Mouse (Mus musculus) lung, embryonic 14.5 days (tissue): ENCODE data around the gene Vipr1. TPM values are rescaled to one million over a fixed set of nuclear protein-coding genes. Genes with fewer than 3 reads are reported as not detected.
A peak's percentile ranks its signal among the peaks of the same experiment; 100 is the strongest.

Experiments used
- ATAC-seq: fragments of 200-750 bp; cut with Nextera tagmentation; 2 replicates; pipeline ENCODE4 v1.8.0; 2017; ENCODE audit warnings: mild to moderate bottlenecking, moderate TSS enrichment, moderate library complexity; ENCODE audit not compliant: insufficient read depth
- DNase-seq: peaks from one replicate; pipeline ENCODE4 v3.0.0-alpha.2; 2015
- H3K27ac ChIP-seq: fragments of 300-500 bp; sonication (generic); 2 replicates; pipeline ENCODE4 v1.5.1; 2014; ENCODE audit warnings: low read depth, mild to moderate bottlenecking, moderate library complexity
- H3K27me3 ChIP-seq: fragments of 300-500 bp; sonication (generic); 2 replicates; pipeline ENCODE4 v1.6.1; 2014; ENCODE audit warnings: low read length, control low read depth; ENCODE audit not compliant: insufficient read depth
- H3K36me3 ChIP-seq: fragments of 300-500 bp; sonication (generic); 2 replicates; pipeline ENCODE4 v1.6.1; 2014; ENCODE audit warnings: control low read depth; ENCODE audit not compliant: insufficient read depth
- H3K4me1 ChIP-seq: fragments of 300-500 bp; sonication (generic); 2 replicates; pipeline ENCODE4 v1.6.1; 2014; ENCODE audit warnings: antibody characterized with exemption, control low read depth; ENCODE audit not compliant: insufficient read depth
- H3K4me2 ChIP-seq: fragments of 300-500 bp; sonication (generic); 2 replicates; pipeline ENCODE4 v1.6.1; 2014; ENCODE audit warnings: mild to moderate bottlenecking
- H3K4me3 ChIP-seq: fragments of 300-500 bp; sonication (generic); 2 replicates; pipeline ENCODE4 v1.5.1; 2014; ENCODE audit warnings: low read depth, low read length
- H3K9ac ChIP-seq: fragments of 300-500 bp; sonication (generic); 2 replicates; pipeline ENCODE4 v1.6.1; 2014
- H3K9me3 ChIP-seq: fragments of 300-500 bp; sonication (generic); 2 replicates; pipeline ENCODE4 v1.6.1; 2016; ENCODE audit warnings: low read depth, low read length, control low read depth
- CTCF ChIP-seq: IDR thresholded peaks from 2 replicates; pipeline ENCODE4 v1.5.1; 2016; ENCODE audit warnings: antibody characterized with exemption, low read depth
- WGBS: fragments of 180-500 bp; shearing (Covaris S2); extraction: QIAGEN DNeasy Blood & Tissue Kit; methylation state at CpG from one replicate; pipeline ENCODE4 v1.1.7; 2014; 5-methylcytosine and 5-hydroxymethylcytosine counted together
- polyA plus RNA-seq: library from polyadenylated mRNA; unstranded; fragments of >200 nt; fragmentation: Nextera tagmentation; extraction: Ambion mirVana; gene quantifications from 2 replicates; pipeline ENCODE4 v1.2.1, GENCODE M21; 2014

Gene Vipr1
- polyA plus RNA-seq, 1 experiment from 2014 or later, result 0.54 TPM

DNA sequence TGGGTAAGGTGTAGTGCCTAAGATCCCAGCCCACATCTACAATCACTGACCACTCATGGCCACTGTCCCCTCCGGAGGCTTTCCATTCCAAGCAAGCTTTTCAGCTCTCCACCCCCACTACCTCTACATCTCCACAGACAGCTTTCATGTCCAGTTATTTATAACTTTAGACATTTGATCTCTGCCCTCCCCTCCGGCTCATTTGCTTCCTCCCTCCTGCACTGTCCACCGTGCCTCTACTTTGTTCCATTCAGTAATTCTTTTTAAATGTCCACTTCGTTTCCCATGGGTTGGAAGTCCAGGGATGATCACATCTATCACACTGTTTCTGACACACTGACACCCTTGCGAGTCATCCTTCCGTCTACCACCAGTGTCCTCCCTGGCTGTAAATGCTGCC is 65.3 kb downstream of the Vipr1 start:
- Histone ChIP-seq H3K36me3 (peaks cover 6% of the 10 kb centered on the region; the same call in 1 of the 2 replicates), H3K9ac (no peak overlapping the region), H3K9me3 (no peaks in the 10 kb centered on the region), H3K4me2 (no peak overlapping the region), H3K4me3 (no peak overlapping the region), H3K4me1 (peaks cover 17% of the 10 kb centered on the region), H3K27me3 (no peaks in the 10 kb centered on the region), H3K27ac (no peak overlapping the region)
- 51% methylated on average over 6 of the region's 6 CpGs for WGBS
- DNase-seq (no peak), ATAC-seq (no peak)
- TF ChIP-seq CTCF, result no peak

DNA sequence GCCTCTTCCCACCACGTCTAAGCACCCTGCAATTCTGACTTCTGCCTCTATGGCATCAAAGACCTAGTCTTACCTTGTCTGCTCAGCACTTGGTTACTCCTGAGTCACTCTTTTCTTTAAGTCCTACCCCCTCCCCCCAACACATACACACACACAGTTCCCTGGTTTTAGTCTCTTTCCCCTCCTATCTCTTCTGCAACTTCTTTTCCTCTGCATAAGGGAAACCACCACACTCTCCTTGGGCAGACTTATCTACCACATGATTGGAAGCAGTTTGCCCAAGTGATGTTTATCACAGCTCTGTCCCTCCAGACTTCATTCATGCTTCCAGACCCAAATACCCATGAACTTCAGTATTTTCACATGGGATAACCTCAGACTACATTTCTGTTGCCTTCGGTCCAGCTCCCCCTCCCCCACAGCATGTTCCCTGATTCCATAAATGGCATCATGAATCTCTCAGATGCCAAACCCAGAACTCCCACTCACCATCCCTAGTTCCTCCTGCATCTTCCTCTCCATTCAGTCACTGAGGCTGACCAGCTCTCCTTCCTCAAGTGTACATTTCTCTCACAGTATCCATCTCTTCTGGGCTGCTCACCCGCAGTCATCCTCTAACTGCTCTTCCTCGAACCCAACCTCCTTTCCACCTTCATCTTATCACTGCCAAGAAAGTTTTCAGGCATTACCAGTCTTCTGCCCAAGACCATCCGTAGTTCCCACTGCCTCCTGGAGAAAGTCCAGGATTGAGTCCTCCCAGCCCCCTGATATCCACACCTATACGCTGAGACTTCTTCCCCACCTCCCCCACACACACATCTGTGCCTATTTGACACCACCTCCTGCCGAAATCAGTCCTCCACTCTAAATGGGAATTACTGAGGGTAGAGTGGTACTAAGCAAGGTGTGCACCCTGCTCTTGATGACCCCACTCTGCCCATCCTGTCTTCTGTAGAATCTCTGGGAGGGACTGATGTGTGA is 66.3 kb downstream of the Vipr1 start:
- no peak overlapping the region for H3K4me3 ChIP-seq
- no peak for TF ChIP-seq CTCF
- 64% methylated on average over 7 of the region's 7 CpGs for WGBS
- no peak overlapping the region for H3K4me2 ChIP-seq
- DNase-seq (no peak), ATAC-seq (no peak)
- no peak overlapping the region for H3K27ac ChIP-seq
- no peak overlapping the region for H3K9ac ChIP-seq
- no peaks in the 10 kb centered on the region for H3K27me3 ChIP-seq
- peaks cover 17% of the 10 kb centered on the region for H3K4me1 ChIP-seq
- peaks cover 12% of the 10 kb centered on the region; the same call in 1 of the 2 replicates for H3K36me3 ChIP-seq
- H3K9me3 ChIP-seq, result no peaks in the 10 kb centered on the region

DNA sequence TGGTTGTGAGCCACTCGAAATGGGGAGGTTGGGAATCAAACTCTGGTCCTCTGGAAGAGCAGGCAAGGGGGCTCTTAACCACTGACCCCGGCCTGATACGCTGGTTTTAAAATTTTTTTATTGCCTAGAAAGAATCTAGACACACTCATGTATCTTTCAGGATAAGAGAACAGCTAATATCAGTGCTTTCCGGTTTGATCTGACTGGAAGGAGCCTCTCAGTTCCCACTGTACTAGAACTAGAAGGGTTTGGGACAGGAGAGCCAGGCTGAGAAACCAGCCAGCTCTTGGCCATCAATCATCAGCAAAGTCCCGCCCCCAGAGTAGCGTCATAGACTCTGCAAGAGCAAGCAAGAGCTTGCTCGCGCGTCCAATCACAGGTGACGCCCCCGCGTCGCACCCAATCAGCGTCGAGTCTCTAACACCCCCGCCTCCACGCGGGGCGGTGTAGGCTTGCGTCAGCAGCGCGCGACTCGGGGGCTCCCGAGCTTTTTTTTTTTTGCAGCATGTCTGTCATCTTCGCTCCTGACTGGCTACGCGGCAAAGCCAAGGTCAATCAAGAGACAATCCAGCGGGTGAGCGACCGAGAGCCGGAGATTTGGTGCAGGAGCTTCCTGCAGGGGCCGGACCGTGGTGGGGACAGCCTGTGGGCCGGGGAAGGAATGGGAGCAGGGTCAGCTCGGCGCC is 67.5 kb downstream of the Vipr1 start, which contains the start of gene Ss18l2:
TSS of gene Ss18l2 (plus strand) at position 432 of the 686 bp plus-strand sequence.
- H3K4me2 ChIP-seq, result peak within 1 kb of the TSS; percentile 95
- peaks cover 14% of the 10 kb centered on the region for H3K4me1 ChIP-seq
- DNase-seq (peak; percentile 100), ATAC-seq (peak; percentile 96)
- 4% methylated on average over 37 of the region's 37 CpGs for WGBS
- H3K36me3 ChIP-seq, result peaks cover 12% of the 10 kb centered on the region; the same call in 1 of the 2 replicates
- H3K9ac ChIP-seq, result peak within 1 kb of the TSS; percentile 95
- H3K27ac ChIP-seq, result peak within 1 kb of the TSS; percentile 95
- no peaks in the 10 kb centered on the region for H3K27me3 ChIP-seq
- no peaks in the 10 kb centered on the region for H3K9me3 ChIP-seq
- peak within 1 kb of the TSS; percentile 93 for H3K4me3 ChIP-seq
- TF ChIP-seq CTCF, result no peak

DNA sequence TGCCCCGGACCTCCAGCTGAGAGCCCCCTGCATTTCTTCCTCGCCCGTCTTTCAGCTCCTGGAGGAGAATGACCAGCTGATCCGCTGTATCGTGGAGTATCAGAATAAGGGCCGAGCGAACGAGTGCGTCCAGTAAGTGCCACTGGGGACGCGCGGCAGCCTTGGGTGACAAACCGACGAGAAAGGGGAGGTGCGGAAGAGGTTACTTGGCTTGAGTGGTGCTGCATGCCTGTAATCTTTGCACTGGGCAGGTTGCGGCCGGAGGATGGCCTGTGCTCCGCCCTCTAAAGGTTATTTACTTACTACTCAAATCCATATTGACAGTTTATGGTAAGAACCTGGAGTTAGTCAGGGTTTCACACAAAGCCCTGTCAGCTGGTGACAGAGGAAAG is 68.1 kb downstream of the Vipr1 start:
- Histone ChIP-seq H3K27ac (peak overlapping the region; percentile 95), H3K9ac (peak overlapping the region; percentile 95), H3K9me3 (no peaks in the 10 kb centered on the region), H3K27me3 (no peaks in the 10 kb centered on the region), H3K36me3 (peaks cover 12% of the 10 kb centered on the region; the same call in 1 of the 2 replicates), H3K4me2 (peak overlapping the region; percentile 95), H3K4me3 (peak overlapping the region; percentile 93), H3K4me1 (peaks cover 9% of the 10 kb centered on the region; the same call in 1 of the 2 replicates)
- DNase-seq, result no peak
- WGBS, result under 1% methylated on average over 18 of the region's 18 CpGs
- peak; percentile 22; the same call in 1 of the 2 replicates for ATAC-seq
- TF ChIP-seq CTCF, result no peak

DNA sequence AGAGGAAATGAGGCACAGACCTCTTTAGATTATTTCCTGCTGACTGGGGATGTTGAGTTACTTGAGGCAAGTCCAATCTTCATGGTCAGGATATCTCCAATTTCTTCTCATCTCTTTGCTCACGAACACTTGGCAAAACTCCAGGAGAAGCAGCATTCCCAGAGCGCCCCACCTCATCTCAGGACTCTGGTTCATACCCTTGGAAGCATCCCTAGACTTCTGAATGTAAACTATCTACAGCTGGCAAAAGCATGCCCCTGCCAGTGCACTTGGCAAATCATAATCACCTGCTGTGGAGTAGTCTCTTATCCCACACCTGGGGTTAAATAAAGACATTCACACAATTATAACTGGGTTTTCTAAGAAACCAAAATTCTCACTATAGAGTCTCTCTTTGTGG is 74.5 kb downstream of the Vipr1 start:
- TF ChIP-seq CTCF, result no peak
- no peak for ATAC-seq

GRCm38 (mm10) chr9:121718070-121718705 is 75.7 kb downstream of the Vipr1 start:
- no peaks in the 10 kb centered on the region for H3K9me3 ChIP-seq
- H3K4me1 ChIP-seq, result no peaks in the 10 kb centered on the region
- peak; percentile 12; the same call in 1 of the 2 replicates for ATAC-seq
- no peak for DNase-seq
- H3K9ac ChIP-seq, result peak overlapping the region; percentile 68
- peaks cover 2% of the 10 kb centered on the region; the same call in 1 of the 2 replicates for H3K36me3 ChIP-seq
- TF ChIP-seq CTCF, result no peak
- peak overlapping the region; percentile 76 for H3K4me2 ChIP-seq
- peak overlapping the region; percentile 97 for H3K27ac ChIP-seq
- H3K27me3 ChIP-seq, result no peaks in the 10 kb centered on the region
- 67% methylated on average over 15 of the region's 15 CpGs for WGBS
- H3K4me3 ChIP-seq, result peak overlapping the region; percentile 87

More for the DNA sequence above, 74.5 kb downstream of the Vipr1 start:
- H3K4me3 ChIP-seq, result no peak overlapping the region
- H3K4me2 ChIP-seq, result no peak overlapping the region
- H3K36me3 ChIP-seq, result peaks cover 12% of the 10 kb centered on the region; the same call in 1 of the 2 replicates
- H3K9ac ChIP-seq, result no peak overlapping the region
- 65% methylated on average over 2 of the region's 2 CpGs for WGBS
- no peak for DNase-seq
- H3K4me1 ChIP-seq, result no peaks in the 10 kb centered on the region
- H3K9me3 ChIP-seq, result no peaks in the 10 kb centered on the region
- H3K27ac ChIP-seq, result no peak overlapping the region
- H3K27me3 ChIP-seq, result no peaks in the 10 kb centered on the region
